Mouse (Mus musculus): ENCODE results near the gene Zbtb42. TPM values are rescaled to one million over a fixed set of nuclear protein-coding genes. Genes with fewer than 3 reads are reported as not detected.

The Zbtb42 gene
- polyA plus RNA-seq, 1 experiment from 2014 or later: 5.1 TPM

DNA sequence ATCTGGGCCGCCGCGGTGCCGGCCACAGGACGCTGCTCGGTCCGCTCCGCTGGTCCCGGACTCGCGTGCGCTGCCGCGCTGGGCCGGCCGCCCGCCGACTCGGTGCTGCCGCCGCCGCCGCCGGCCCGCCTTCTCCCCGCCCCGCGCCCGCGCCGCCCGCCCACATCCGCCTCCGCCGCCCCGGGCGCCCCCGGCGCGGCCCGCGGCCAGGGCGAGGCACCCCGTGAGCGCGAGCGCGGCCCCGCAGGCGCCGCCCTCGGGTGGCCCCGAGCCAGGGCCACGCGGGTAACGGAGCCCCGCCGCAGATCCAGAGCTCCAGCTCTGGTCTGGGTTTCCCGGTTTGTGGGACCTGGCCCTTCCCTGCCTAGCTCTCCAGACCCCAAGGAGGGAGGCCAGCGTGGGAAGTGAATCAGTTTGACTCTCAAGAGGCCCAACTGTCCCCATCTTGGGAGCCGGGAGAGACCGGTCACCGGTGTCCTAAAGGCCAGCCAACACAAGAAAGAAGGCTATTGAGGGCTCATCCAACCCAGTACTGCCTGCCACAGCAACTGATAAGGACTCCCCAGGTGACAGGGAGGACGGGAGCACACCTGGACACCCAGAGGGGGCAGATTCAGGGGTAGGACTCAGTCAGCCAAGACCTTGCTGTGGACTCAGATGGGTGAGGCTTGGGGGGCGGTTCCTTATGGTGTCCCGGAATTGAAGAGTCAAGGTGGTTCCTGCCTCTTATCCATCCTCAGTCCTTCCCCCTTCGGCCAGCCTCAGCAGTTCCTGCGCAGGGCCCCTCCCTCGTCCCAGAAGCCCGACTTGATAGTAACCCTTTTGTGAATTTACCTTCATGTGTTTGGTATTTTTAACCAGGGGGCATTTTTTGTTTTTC, 4.3 kb upstream of the Zbtb42 start, which contains the start of gene Akt1:
Gene Akt1, minus strand, starts transcription at position 753 of the 880 bp plus-strand sequence.
- Histone ChIP-seq H3K9me3 (no peaks in the 10 kb centered on the region), H3K27ac (peak within 1 kb of the TSS; percentile 94), H3K4me3 (replicated peaks) (peak within 1 kb of the TSS; percentile 97), H3K9ac (peak within 1 kb of the TSS; percentile 100), H3K36me3 (replicated peaks) (peaks cover 21% of the 10 kb centered on the region), H3K4me1 (peaks cover 67% of the 10 kb centered on the region), H3K4me2 (peak within 1 kb of the TSS; percentile 85), H3K27me3 (peaks cover 24% of the 10 kb centered on the region)
- ATAC-seq (ENCODE audit: low FRiP score): peak; percentile 13; the same call in 1 of the 2 replicates
- under 1% methylated on average over 57 of the region's 70 CpGs for WGBS

DNA sequence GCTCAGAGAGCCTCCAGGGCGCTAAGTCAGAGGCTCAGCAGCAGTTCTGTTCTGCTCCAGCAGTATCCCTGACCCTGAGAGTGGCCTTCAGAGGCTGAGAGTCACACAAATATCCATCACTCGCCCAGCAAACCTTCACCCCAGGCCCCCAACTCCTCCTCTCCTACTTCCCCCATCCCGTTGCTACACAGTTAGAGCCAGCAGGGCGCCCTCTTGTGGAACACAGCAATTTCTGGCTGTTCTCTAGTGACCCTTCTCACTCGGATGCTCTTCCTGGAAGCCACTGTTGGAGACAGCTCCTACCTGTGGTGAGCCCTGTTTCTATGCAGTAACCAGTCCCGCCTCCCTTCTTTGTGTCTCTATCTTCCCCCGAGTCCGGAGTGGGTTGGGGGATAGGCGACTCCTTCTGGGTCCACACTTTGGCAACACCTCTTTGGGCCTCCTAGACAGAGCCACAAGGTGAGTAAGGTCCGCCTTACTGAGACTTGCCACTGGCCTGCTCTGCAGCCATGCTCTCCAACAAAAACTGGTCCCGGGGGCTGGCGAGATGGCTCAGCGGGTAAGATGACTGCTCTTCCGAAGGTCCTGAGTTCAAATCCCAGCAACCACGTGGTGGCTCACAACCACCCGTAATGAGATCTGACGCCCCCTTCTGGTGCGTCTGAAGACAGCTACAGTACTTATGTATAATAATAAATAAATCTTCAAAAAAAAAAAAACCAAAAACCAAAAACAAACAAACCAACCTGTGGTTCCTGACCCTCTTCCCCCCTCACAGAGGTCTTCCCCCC, 3.2 kb upstream of the Zbtb42 start:
- peaks cover 67% of the 10 kb centered on the region for H3K4me1 ChIP-seq
- H3K27ac ChIP-seq: peak overlapping the region; percentile 94
- H3K36me3 ChIP-seq (replicated peaks): peaks cover 10% of the 10 kb centered on the region
- WGBS: 16% methylated on average over 18 of the region's 18 CpGs
- peak overlapping the region; percentile 85 for H3K4me2 ChIP-seq
- H3K9ac ChIP-seq: peak overlapping the region; percentile 100; the same call in 1 of the 2 replicates
- peak; percentile 37 for ATAC-seq (ENCODE audit: low FRiP score)
- H3K9me3 ChIP-seq: no peaks in the 10 kb centered on the region
- H3K4me3 ChIP-seq (replicated peaks): peak overlapping the region; percentile 97
- H3K27me3 ChIP-seq: peaks cover 35% of the 10 kb centered on the region

DNA sequence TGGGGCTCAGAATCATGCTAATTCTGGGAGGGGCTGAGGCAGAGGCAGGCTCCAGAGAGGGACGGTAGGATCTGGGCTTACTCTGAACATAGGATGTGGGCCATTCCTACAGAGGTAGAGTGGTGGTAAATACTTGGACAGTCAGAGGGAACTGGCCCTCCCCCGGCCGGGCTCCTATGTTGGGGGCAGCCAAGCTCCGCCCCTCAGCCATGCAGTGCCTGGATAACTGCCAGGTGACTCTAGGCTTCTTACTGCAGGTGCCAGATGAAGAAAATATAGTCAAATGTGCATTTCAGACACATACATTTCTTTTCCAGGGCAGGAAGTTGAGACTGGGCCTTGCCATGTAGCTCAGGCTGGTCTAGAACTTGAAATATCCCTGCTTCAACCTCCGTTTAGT, 1.6 kb upstream of the Zbtb42 start:
- 62% methylated on average over 5 of the region's 5 CpGs for WGBS
- Histone ChIP-seq H3K9me3 (no peaks in the 10 kb centered on the region), H3K27me3 (peaks cover 51% of the 10 kb centered on the region), H3K4me2 (no peak overlapping the region), H3K36me3 (replicated peaks) (no peaks in the 10 kb centered on the region), H3K27ac (no peak overlapping the region), H3K4me3 (replicated peaks) (no peak overlapping the region), H3K9ac (no peak overlapping the region), H3K4me1 (peaks cover 51% of the 10 kb centered on the region)
- ATAC-seq (ENCODE audit: low FRiP score): no peak

DNA sequence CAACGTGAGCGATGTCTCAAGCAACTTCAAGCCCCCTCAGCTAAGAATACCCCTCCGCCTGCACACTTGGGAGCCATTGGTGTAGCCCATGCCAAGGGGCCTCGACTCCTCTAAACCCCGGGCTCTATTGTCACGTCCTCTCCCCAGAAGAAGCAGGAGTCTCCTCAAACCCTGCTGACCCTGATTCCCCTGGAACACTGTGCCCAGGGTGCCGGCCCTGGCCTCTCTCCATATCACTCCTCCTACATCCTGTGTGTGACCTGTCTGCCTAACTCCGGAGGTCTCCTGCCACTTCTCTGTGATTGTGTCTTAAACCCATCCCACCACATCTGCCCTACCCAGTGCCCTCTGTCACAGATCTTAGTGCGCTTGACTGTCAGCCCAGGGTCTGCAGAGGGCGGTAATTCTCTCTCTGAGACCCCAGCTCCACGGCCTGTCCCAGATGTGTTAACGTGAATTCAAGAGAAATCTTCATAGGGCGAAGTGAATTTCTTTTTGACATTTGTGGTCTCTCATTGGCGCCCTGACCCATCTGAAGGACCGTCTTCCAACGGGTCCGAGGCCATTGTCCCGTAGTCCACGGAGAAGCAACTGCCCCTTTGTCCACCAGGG, 579 bp upstream of the Zbtb42 start:
- H3K4me2 ChIP-seq: peak overlapping the region; percentile 94
- H3K9ac ChIP-seq: peak overlapping the region; percentile 71
- no peaks in the 10 kb centered on the region for H3K9me3 ChIP-seq
- H3K36me3 ChIP-seq (replicated peaks): no peaks in the 10 kb centered on the region
- WGBS: 19% methylated on average over 19 of the region's 19 CpGs
- H3K27me3 ChIP-seq: peaks cover 61% of the 10 kb centered on the region
- no peak for ATAC-seq (ENCODE audit: low FRiP score)
- peak overlapping the region; percentile 68 for H3K4me3 ChIP-seq (replicated peaks)
- H3K4me1 ChIP-seq: peaks cover 41% of the 10 kb centered on the region
- no peak overlapping the region for H3K27ac ChIP-seq

DNA sequence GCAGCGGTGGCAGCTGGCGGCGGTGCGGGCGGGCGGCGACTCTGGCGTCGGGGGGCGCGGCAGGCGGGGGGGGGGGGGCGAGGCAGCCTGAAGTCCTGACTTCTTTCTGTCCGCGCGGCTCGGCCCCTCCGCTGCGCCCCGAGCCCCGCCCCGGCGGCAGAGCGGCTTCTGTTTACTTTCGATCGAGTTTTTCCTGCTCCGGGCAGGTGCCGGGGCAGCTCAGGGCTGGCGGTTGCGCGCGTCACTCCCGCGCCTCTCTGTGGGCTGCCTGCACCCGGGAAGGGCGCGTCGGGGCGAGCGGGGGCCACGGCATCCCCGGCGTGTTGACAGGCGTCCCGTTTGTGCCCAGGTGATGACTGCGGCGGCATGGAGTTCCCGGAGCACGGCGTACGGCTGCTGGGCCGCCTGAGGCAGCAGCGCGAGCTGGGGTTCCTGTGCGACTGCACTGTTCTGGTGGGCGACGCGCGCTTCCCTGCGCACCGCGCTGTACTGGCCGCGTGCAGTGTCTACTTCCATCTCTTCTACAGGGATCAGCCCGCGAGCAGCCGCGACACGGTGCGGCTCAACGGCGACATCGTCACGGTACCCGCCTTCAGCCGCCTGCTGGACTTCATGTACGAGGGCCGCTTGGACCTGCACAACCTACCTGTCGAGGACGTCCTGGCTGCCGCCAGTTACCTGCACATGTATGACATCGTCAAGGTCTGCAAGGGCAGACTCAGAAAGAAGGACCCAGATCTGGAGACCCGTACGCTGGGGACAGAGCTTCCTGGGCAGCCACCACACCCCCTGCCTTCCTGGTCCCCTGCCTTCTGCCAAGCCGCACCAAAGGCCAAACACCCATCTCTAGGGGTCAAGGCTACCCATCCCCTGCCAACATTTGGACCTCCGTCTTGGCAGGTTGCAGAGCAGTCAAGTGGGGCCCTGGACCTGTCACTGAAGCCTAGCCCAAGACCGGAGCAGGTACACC, 684 bp downstream of the Zbtb42 start:
- H3K9me3 ChIP-seq: no peaks in the 10 kb centered on the region
- WGBS: 4% methylated on average over 68 of the region's 87 CpGs
- peak; percentile 18; the same call in 1 of the 2 replicates for ATAC-seq (ENCODE audit: low FRiP score)
- peaks cover 64% of the 10 kb centered on the region for H3K27me3 ChIP-seq
- H3K36me3 ChIP-seq (replicated peaks): no peaks in the 10 kb centered on the region
- peak overlapping the region; percentile 68 for H3K4me3 ChIP-seq (replicated peaks)
- H3K4me2 ChIP-seq: peak overlapping the region; percentile 94
- no peak overlapping the region for H3K27ac ChIP-seq
- H3K9ac ChIP-seq: peak overlapping the region; percentile 71
- H3K4me1 ChIP-seq: peaks cover 44% of the 10 kb centered on the region

DNA sequence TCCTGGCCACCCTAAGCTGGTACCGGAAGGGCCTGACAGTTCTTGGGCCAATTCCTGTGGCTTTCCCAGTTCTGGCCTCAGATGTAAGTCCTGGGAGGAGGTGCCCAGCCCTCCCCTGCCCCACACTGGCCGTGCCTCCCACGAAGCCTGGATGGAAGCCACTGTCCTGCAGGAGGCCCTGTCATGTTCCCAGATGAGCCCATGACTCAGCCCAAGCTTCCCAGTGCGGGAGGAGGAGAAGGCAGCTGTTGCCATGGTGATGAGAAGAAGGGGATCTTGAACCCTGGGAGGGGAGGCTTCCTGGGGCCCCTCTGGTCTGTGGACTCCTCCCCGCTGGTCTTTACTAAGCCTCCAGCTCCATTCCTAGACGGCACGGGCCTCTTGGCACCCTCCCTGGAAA, 4.7 kb downstream of the Zbtb42 start:
- Histone ChIP-seq H3K4me3 (replicated peaks) (no peak overlapping the region), H3K27ac (no peak overlapping the region), H3K4me2 (no peak overlapping the region), H3K27me3 (peaks cover 50% of the 10 kb centered on the region), H3K36me3 (replicated peaks) (no peaks in the 10 kb centered on the region), H3K9ac (no peak overlapping the region), H3K4me1 (peaks cover 19% of the 10 kb centered on the region), H3K9me3 (no peaks in the 10 kb centered on the region)
- no peak for ATAC-seq (ENCODE audit: low FRiP score)
- WGBS: 54% methylated on average over 7 of the region's 7 CpGs

DNA sequence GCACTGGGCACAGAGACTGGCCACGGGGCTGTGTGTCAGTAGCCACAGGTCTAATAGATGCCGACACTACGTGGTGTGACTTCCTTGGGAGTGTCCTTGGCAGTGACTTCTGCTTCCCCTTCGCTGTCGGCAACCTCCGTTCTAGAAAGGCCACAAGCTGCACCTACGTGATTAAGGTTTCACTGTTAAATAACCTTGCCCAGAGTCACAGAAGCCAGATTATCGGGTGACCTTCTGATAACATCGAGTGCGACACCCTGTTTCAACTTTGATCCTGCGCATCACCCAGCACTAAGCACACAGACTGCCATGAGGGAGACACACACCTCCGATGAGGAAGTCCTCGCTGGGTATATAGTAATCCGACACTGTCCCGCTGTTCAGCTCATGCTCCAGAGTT, 9.8 kb downstream of the Zbtb42 start:
- Histone ChIP-seq H3K4me3 (replicated peaks) (no peak overlapping the region), H3K4me2 (no peak overlapping the region), H3K36me3 (replicated peaks) (no peaks in the 10 kb centered on the region), H3K4me1 (peaks cover 14% of the 10 kb centered on the region), H3K9me3 (no peaks in the 10 kb centered on the region), H3K9ac (no peak overlapping the region), H3K27ac (no peak overlapping the region), H3K27me3 (0 out of 2 replicates have a peak, but pooled peaks cover under 1% of the 10 kb centered on the region)
- 86% methylated on average over 15 of the region's 15 CpGs for WGBS
- ATAC-seq (ENCODE audit: low FRiP score): no peak

DNA sequence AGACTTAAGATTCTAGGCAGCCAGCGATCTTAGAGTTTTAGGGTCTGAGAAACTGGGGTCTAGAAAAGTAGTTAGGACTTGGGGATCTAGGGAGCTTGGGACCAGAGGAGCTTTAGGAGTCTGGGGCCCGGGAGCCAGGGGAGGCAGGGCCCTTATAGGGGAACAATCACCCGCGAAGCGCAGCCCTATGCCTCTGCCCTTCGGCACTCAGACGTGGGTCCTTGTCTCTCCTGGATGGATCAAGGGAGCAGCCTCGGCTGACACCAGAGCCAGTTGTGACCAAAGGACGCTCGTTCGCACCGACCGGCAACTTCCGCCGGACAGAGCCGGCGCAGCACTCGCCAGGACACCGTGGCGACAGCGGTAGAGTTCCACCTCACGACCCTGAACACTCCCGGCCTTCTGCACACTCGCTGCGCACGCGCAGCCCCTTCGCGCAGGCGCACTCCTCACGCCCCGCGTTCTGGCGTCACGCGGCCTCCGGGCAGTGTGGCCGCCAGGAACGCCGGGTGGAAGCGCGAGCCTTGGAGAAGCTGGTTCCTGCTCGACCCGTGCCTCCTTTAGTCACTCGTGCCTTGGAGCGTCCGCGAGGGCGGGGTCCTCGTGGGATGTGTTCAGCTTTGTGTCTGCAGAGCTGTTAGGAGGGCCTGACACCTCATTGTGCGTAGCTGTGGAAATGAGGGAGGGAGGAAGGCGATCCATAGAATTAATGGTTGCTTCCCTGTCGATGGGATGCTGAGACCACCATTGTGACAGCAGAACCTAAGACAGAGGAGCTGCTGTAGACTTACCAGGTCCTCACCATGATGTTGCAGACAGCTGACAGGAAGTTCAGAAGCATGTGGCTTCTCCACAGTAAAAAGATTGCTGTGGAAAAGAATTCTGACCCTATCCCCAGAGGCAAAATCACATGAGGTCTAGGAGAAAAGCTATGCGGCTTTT, 14.8 kb downstream of the Zbtb42 start:
- no peaks in the 10 kb centered on the region for H3K9me3 ChIP-seq
- peak overlapping the region; percentile 88 for H3K27ac ChIP-seq
- no peaks in the 10 kb centered on the region for H3K36me3 ChIP-seq (replicated peaks)
- H3K4me3 ChIP-seq (replicated peaks): peak overlapping the region; percentile 73
- peaks cover 21% of the 10 kb centered on the region for H3K4me1 ChIP-seq
- peak overlapping the region; percentile 79 for H3K4me2 ChIP-seq
- H3K9ac ChIP-seq: peak overlapping the region; percentile 88
- ATAC-seq (ENCODE audit: low FRiP score): peak; percentile 94
- WGBS: 3% methylated on average over 50 of the region's 54 CpGs
- H3K27me3 ChIP-seq: peaks cover 3% of the 10 kb centered on the region; the same call in 1 of the 2 replicates

DNA sequence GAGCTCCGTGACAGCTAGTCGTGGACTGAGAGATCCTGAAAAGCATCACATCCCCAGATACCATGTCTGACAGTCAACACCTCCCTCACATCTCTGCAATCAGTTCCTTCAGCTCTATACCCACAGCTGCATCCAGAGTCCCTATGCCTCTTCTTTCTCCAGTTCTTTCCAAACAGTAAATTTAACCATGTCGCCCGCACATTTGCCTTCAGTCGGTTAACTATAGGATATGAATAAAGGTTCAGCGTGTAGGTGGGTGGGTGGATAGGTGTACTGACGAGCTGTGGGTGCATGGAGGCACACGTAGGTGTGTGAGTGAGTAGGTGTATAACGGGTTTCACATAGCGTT, 15.5 kb downstream of the Zbtb42 start:
- ATAC-seq (ENCODE audit: low FRiP score): peak; percentile 22

DNA sequence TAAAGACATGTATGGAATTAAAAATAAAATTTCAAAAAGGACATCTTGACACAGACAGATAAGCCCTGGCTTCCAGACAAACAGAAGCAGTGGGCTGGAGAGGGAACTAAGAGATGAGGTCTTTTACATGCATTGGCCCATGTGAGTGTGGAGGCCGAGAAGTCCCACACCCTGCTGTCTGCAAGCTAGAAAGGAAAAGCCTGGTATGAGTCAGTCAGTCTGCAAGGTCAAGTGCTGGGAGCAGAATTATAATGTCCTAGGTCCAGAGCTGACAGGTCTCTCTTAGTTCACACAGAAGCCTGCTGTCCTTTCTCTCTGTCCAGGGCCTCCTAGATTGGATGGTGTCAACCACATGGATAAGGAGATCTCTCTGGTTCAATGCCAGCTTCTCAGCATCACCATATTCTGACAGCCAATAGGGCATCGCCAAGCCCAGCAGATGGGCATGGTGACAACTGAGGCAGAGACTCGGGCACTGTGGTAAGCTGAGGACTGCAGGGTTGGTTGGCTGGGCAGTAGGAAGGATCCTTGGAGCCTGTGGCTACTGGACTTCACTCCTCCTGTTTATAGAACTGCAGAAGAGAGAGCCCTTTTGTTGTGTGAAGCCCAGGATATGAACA, 18.3 kb downstream of the Zbtb42 start:
- Histone ChIP-seq H3K36me3 (replicated peaks) (no peaks in the 10 kb centered on the region), H3K27me3 (peaks cover 31% of the 10 kb centered on the region), H3K4me1 (peaks cover 30% of the 10 kb centered on the region), H3K9ac (no peak overlapping the region), H3K27ac (no peak overlapping the region), H3K4me2 (no peak overlapping the region), H3K9me3 (no peaks in the 10 kb centered on the region), H3K4me3 (replicated peaks) (no peak overlapping the region)
- 89% methylated on average over 3 of the region's 3 CpGs for WGBS
- no peak for ATAC-seq (ENCODE audit: low FRiP score)

More for the DNA sequence above, 15.5 kb downstream of the Zbtb42 start:
- WGBS: 86% methylated on average over 10 of the region's 10 CpGs
- Histone ChIP-seq H3K4me3 (replicated peaks) (peak overlapping the region; percentile 73), H3K4me2 (peak overlapping the region; percentile 79), H3K27me3 (peaks cover 8% of the 10 kb centered on the region; the same call in 1 of the 2 replicates), H3K9ac (peak overlapping the region; percentile 88), H3K4me1 (peaks cover 21% of the 10 kb centered on the region), H3K27ac (peak overlapping the region; percentile 88), H3K9me3 (no peaks in the 10 kb centered on the region), H3K36me3 (replicated peaks) (no peaks in the 10 kb centered on the region)
